Mouse (Mus musculus) MEL (cell line): Measurements from ENCODE around the gene Poldip3.

Experiments used
- CTCF ChIP-seq, 3 experiments: IDR thresholded peaks in 2 of 3; conservative IDR thresholded peaks in 1 of 3; 2 replicates each; pipeline ENCODE4 v1.5.1; 2011 to 2012; ENCODE audit warnings: low read length in 3 of 3, low read depth in 2 of 3, mild to moderate bottlenecking in 2 of 3, improper control_type of control experiment in 1 of 3, inconsistent platforms in 1 of 3, mixed read lengths in 1 of 3, moderate library complexity in 1 of 3; ENCODE audit not compliant: control insufficient read depth in 1 of 3, insufficient read depth in 1 of 3, poor library complexity in 1 of 3, severe bottlenecking in 1 of 3
- E2F4 ChIP-seq: IDR thresholded peaks from 2 replicates; pipeline ENCODE4 v1.6.1; 2011; ENCODE audit warnings: low read depth, low read length, improper control_type of control experiment, borderline replicate concordance
- EP300 ChIP-seq, 2 experiments: IDR thresholded peaks; 2 replicates each; pipeline ENCODE4 v1.6.1; 2011; ENCODE audit warnings: improper control_type of control experiment in 2 of 2, low read length in 2 of 2, low read depth in 1 of 2, mild to moderate bottlenecking in 1 of 2
- GATA1 ChIP-seq: IDR thresholded peaks from 2 replicates; pipeline ENCODE4 v1.6.1; 2011; ENCODE audit warnings: low read depth, low read length, improper control_type of control experiment
- MXI1 ChIP-seq: IDR thresholded peaks from 2 replicates; pipeline ENCODE4 v1.6.1; 2011; ENCODE audit warnings: mild to moderate bottlenecking, low read depth, low read length, improper control_type of control experiment
- MYC ChIP-seq: IDR thresholded peaks from 2 replicates; pipeline ENCODE4 v1.6.1; 2011; ENCODE audit warnings: low read depth, mild to moderate bottlenecking, low read length, improper control_type of control experiment, moderate library complexity
- POLR2A ChIP-seq, 2 experiments: IDR thresholded peaks; 2 replicates each; pipeline ENCODE4 v1.6.1; 2011 to 2012; ENCODE audit warnings: low read length in 2 of 2, mild to moderate bottlenecking in 2 of 2, control low read depth in 1 of 2, improper control_type of control experiment in 1 of 2, low read depth in 1 of 2, moderate library complexity in 1 of 2; ENCODE audit not compliant: control insufficient read depth in 1 of 2, insufficient read depth in 1 of 2, poor library complexity in 1 of 2
- USF1 ChIP-seq: IDR thresholded peaks from 2 replicates; pipeline ENCODE4 v1.6.1; 2014; ENCODE audit warnings: low read depth, mild to moderate bottlenecking, inconsistent platforms, low read length, improper control_type of control experiment, moderate library complexity

GRCm38 (mm10) chr15:83111874-83112273 lies 37.3 kb downstream of the Poldip3 start:
- TF ChIP-seq MXI1 (no peak), EP300 (IDR thresholded peaks at IDR 0.05; ENCODE audit: low read depth in 1 of 2, low read length in 2 of 2) (no peak), CTCF (IDR thresholded peaks at IDR 0.05 in 2 of 3, conservative IDR thresholded peaks at IDR 0.05 in 1 of 3; ENCODE audit: control insufficient read depth in 1 of 3, insufficient read depth in 1 of 3, low read depth in 2 of 3, low read length in 3 of 3, poor library complexity in 1 of 3, severe bottlenecking in 1 of 3) (no peak), USF1 (no peak), POLR2A (IDR thresholded peaks at IDR 0.05; ENCODE audit: control insufficient read depth in 1 of 2, insufficient read depth in 1 of 2, low read depth in 1 of 2, low read length in 2 of 2, poor library complexity in 1 of 2) (no peak), E2F4 (no peak), MYC (no peak), GATA1 (no peak)
